Comparison of ENCODE assay signal across 9 mouse cellular contexts in genomic region chr17:45718323-45718722, GRCm38 (mm10). TPM values are rescaled to one million over a fixed set of nuclear protein-coding genes. Genes with fewer than 3 reads are reported as not detected.
DNase-seq lines count a peak whose midpoint lies in the region; ATAC-seq and TF ChIP-seq lines count a peak whose summit lies in the region.
"Had no signal": no experiment of that assay in that cellular context is flagged by ENCODE, and none has a peak within 500 bp of the region (broad histone marks: within the 10 kb centered on the region; RNA-seq: fewer than 3 reads in every experiment).

No protein-coding gene starts in this region.

- DNase-seq in left cerebral cortex, adult 2 months (ENCODE audit: extremely low spot score in 1 of 2, low spot score in 2 of 2), result peak; percentile 79 to 82
- DNase-seq in left cerebral cortex, adult 11 months (ENCODE audit: low spot score), result no peak
- DNase-seq in adrenal gland, adult (ENCODE audit: inconsistent age in 2 of 2, low spot score in 1 of 2), result peak; percentile 73 to 90
- peak; percentile 75 for DNase-seq in embryonic facial prominence, embryonic 11.5 days (ENCODE audit: low spot score)
- peak; percentile 68 for DNase-seq in layer of hippocampus, adult 9-11 months
- peak; percentile 85 for DNase-seq in lung, postnatal 36 days
- peak; percentile 46 to 69 for DNase-seq in spleen, postnatal 10 days (ENCODE audit: low spot score in 2 of 2)

- no peaks in the 10 kb centered on the region for H3K36me3 ChIP-seq in embryonic facial prominence, embryonic 11.5 days (replicated peaks; ENCODE audit: control insufficient read depth, insufficient read depth, low read depth, low read length)

- H3K9ac ChIP-seq in embryonic facial prominence, embryonic 11.5 days (replicated peaks; ENCODE audit: low read length), result no peak overlapping the region

- no peaks in the 10 kb centered on the region for H3K9me3 ChIP-seq in embryonic facial prominence, embryonic 11.5 days (replicated peaks; ENCODE audit: control insufficient read depth, low read length)

- H3K27ac ChIP-seq in left cerebral cortex, adult 2 months, result no peak overlapping the region
- H3K27ac ChIP-seq in embryonic facial prominence, embryonic 11.5 days (replicated peaks; ENCODE audit: low read depth, low read length), result no peak overlapping the region
- H3K27ac ChIP-seq: macrophage had no signal

- H3K4me3 ChIP-seq in left cerebral cortex, adult 2 months, result no peak overlapping the region
- H3K4me3 ChIP-seq in embryonic facial prominence, embryonic 11.5 days (ENCODE audit: low read depth, low read length), result no peak overlapping the region

- intact Hi-C loops in left cerebral cortex, adult 2 months (cut with DNase I), result loop anchor here (1.0 kb wide), 2 partner anchors 40 to 55 kb away; no protein-coding TSS in a partner anchor

- no peaks in the 10 kb centered on the region for H3K27me3 ChIP-seq in embryonic facial prominence, embryonic 11.5 days (ENCODE audit: control insufficient read depth, insufficient read depth, low read length)

- 0 out of 2 replicates have a peak, but pooled peaks have one; percentile 24 for ATAC-seq in embryonic facial prominence, embryonic 11.5 days (replicated peaks; ENCODE audit: insufficient number of reproducible peaks, low FRiP score, low TSS enrichment, low read depth)
- ATAC-seq in hematopoietic stem cell, adult 5-6 weeks (replicated peaks in 1 of 2; ENCODE audit: insufficient read depth in 1 of 2, low FRiP score in 2 of 2, low TSS enrichment in 1 of 2, low read depth in 1 of 2, poor library complexity in 2 of 2, severe bottlenecking in 2 of 2), result peak; percentile 69 to 84

- 5% methylated on average over 10 of the region's 10 CpGs for WGBS in embryonic facial prominence, embryonic 11.5 days

- peak; percentile 85 for TF ChIP-seq CTCF in left cerebral cortex, adult 2 months (IDR thresholded peaks at IDR 0.05)

- no peak overlapping the region for H3K4me2 ChIP-seq in embryonic facial prominence, embryonic 11.5 days (ENCODE audit: low read depth, low read length)

- no peaks in the 10 kb centered on the region for H3K4me1 ChIP-seq in embryonic facial prominence, embryonic 11.5 days (ENCODE audit: control insufficient read depth, insufficient read depth, low read length)

RNA-seq across cellular contexts. Expression of gene 1600014C23Rik, which starts 15.3 kb away (rescaled TPM):
- not detected for total RNA-seq in left cerebral cortex, adult 2 months (2021)
- polyA plus RNA-seq in embryonic facial prominence, embryonic 11.5 days (2014; fragmentation: Nextera tagmentation; extraction: Ambion mirVana), result 0.61 TPM in 1 of 2 replicates, not detected in the other
- not detected in 2 replicates for total RNA-seq in hematopoietic stem cell, adult 5-6 weeks (2017)
- polyA plus RNA-seq: macrophage had no signal

RNA-seq across cellular contexts. Expression of gene Tmem63b, which starts 31.6 kb away (rescaled TPM):
- 100 to 1,000 TPM; 176 to 184 TPM for total RNA-seq in left cerebral cortex, adult 2 months (2021)
- 23.5 and 24.8 TPM in 2 replicates for polyA plus RNA-seq in embryonic facial prominence, embryonic 11.5 days (2014; fragmentation: Nextera tagmentation; extraction: Ambion mirVana)
- 5.3 and 7.6 TPM in 2 replicates for total RNA-seq in hematopoietic stem cell, adult 5-6 weeks (2017)

RNA-seq across cellular contexts. Expression of gene Mrpl14, which starts 32.2 kb away (rescaled TPM):
- total RNA-seq in left cerebral cortex, adult 2 months (2021), result 10 to 100 TPM; 42.4 to 44.1 TPM
- 127 and 141 TPM in 2 replicates for polyA plus RNA-seq in embryonic facial prominence, embryonic 11.5 days (2014; fragmentation: Nextera tagmentation; extraction: Ambion mirVana)
- 13.2 and 21.9 TPM in 2 replicates for total RNA-seq in hematopoietic stem cell, adult 5-6 weeks (2017)

RNA-seq across cellular contexts. Expression of gene Capn11, which starts 59.2 kb away (rescaled TPM):
- total RNA-seq in left cerebral cortex, adult 2 months (2021), result 1 to 10 TPM in 1 of 2 experiments, under 1 TPM in 1; 0.25 to 1.5 TPM
- polyA plus RNA-seq in embryonic facial prominence, embryonic 11.5 days (2014; fragmentation: Nextera tagmentation; extraction: Ambion mirVana), result 0.28 and 0.52 TPM in 2 replicates
- total RNA-seq in hematopoietic stem cell, adult 5-6 weeks (2017), result 0.50 and 0.55 TPM in 2 replicates

Comparison
In these comparisons a context has a peak if more than half of its experiments do, and no peak if none do; other contexts are left out.
1. RNA of gene Tmem63b, which starts 31.6 kb away (total RNA-seq): 176 to 184 TPM in left cerebral cortex, adult 2 months; 5.3 to 7.6 TPM in hematopoietic stem cell, adult 5-6 weeks; every median in the first group is over 10 times any median in the second.